Mouse (Mus musculus) kidney, embryonic 14.5 days (tissue): ENCODE results near the gene Luc7l2. TPM values are rescaled to one million over a fixed set of nuclear protein-coding genes. Genes with fewer than 3 reads are reported as not detected.

Source experiments
- ATAC-seq: fragments of 200-750 bp; cut with Nextera tagmentation; 2 replicates; pipeline ENCODE4 v1.8.0; 2017; ENCODE audit warnings: moderate number of reproducible peaks, mild to moderate bottlenecking, moderate TSS enrichment, moderate library complexity; ENCODE audit not compliant: low FRiP score, low TSS enrichment
- H3K27ac ChIP-seq: fragments of 300-500 bp; sonication (generic); 2 replicates; pipeline ENCODE4 v1.5.1; 2014; ENCODE audit warnings: low read depth, mild to moderate bottlenecking, low read length, moderate library complexity, mixed read lengths
- H3K27me3 ChIP-seq: fragments of 300-500 bp; sonication (generic); 2 replicates; pipeline ENCODE4 v1.6.1; 2014; ENCODE audit warnings: mild to moderate bottlenecking, low read length; ENCODE audit not compliant: control insufficient read depth, insufficient read depth
- H3K36me3 ChIP-seq: fragments of 300-500 bp; sonication (generic); 2 replicates; pipeline ENCODE4 v1.6.1; 2014; ENCODE audit warnings: low read length, mixed read lengths; ENCODE audit not compliant: control insufficient read depth, insufficient read depth
- H3K4me1 ChIP-seq: fragments of 300-500 bp; sonication (generic); 2 replicates; pipeline ENCODE4 v1.6.1; 2014; ENCODE audit warnings: low read length, mixed read lengths; ENCODE audit not compliant: control insufficient read depth, insufficient read depth
- H3K4me2 ChIP-seq: fragments of 300-500 bp; sonication (generic); replicated peaks from 2 replicates; pipeline ENCODE4 v1.6.1; 2014; ENCODE audit warnings: low read depth, mild to moderate bottlenecking, low read length
- H3K4me3 ChIP-seq: fragments of 300-500 bp; sonication (generic); 2 replicates; pipeline ENCODE4 v1.5.1; 2014; ENCODE audit warnings: mild to moderate bottlenecking, low read length
- H3K9ac ChIP-seq: fragments of 300-500 bp; sonication (generic); 2 replicates; pipeline ENCODE4 v1.6.1; 2014; ENCODE audit warnings: low read depth, mild to moderate bottlenecking, low read length, moderate library complexity
- H3K9me3 ChIP-seq: fragments of 300-500 bp; sonication (generic); 2 replicates; pipeline ENCODE4 v1.6.1; 2016; ENCODE audit warnings: low read length; ENCODE audit not compliant: control insufficient read depth
- WGBS: fragments of 180-500 bp; shearing (Covaris S2); extraction: QIAGEN DNeasy Blood & Tissue Kit; methylation state at CpG from one replicate; pipeline ENCODE4 v1.1.7; 2014; 5-methylcytosine and 5-hydroxymethylcytosine counted together
- polyA plus RNA-seq: library from polyadenylated mRNA; unstranded; fragments of >200 nt; fragmentation: Nextera tagmentation; extraction: Ambion mirVana; gene quantifications from 2 replicates; pipeline ENCODE4 v1.2.1, GENCODE M21; 2014

Luc7l2 gene
- polyA plus RNA-seq, 1 experiment from 2014 or later: 61.1 TPM

- peaks cover 5% of the 10 kb centered on the region; the same call in 1 of the 2 replicates for H3K9me3 ChIP-seq
- ATAC-seq: no peak
- no peak overlapping the region for H3K9ac ChIP-seq
- no peak overlapping the region for H3K4me3 ChIP-seq
- WGBS: 86% methylated on average over 1 of the region's 1 CpGs
- no peak overlapping the region for H3K4me2 ChIP-seq
- no peak overlapping the region for H3K27ac ChIP-seq
- H3K27me3 ChIP-seq: no peaks in the 10 kb centered on the region
- peaks cover 21% of the 10 kb centered on the region for H3K36me3 ChIP-seq
- no peaks in the 10 kb centered on the region for H3K4me1 ChIP-seq
These were observed 71.3 kb downstream of the Luc7l2 start for GRCm38 (mm10) chr6:38622406-38622805.

- ATAC-seq: no peak
- H3K9ac ChIP-seq: no peak overlapping the region
- H3K36me3 ChIP-seq: peaks cover 12% of the 10 kb centered on the region
- no peaks in the 10 kb centered on the region for H3K27me3 ChIP-seq
- 88% methylated on average over 2 of the region's 2 CpGs for WGBS
- H3K4me2 ChIP-seq: no peak overlapping the region
- no peak overlapping the region for H3K4me3 ChIP-seq
- H3K27ac ChIP-seq: no peak overlapping the region
- H3K9me3 ChIP-seq: no peaks in the 10 kb centered on the region
- no peaks in the 10 kb centered on the region for H3K4me1 ChIP-seq
These were observed 72.3 kb downstream of the Luc7l2 start for GRCm38 (mm10) chr6:38623457-38623856.

DNA sequence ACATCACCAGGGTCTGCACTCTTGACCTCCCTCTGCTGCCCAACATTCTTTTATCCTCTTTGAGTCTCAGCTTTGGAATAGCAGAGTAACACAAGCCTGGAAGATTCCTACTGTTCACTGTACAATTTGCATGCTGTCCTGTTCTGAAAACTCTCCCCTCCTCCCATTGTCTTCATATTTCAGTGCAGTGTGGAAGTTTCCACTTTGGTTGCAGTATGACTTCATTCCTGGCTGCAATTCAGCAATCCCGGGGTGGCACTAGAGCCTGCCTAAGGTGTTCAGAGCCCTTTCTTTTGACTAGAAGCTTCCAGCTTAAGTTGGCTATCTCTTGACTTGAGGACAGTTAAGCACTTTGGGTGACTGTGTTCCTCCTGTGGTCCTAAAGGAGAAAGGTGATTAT lies 73.3 kb downstream of the Luc7l2 start:
- Histone ChIP-seq H3K4me3 (no peak overlapping the region), H3K27me3 (no peaks in the 10 kb centered on the region), H3K4me2 (no peak overlapping the region), H3K4me1 (no peaks in the 10 kb centered on the region), H3K36me3 (peaks cover 9% of the 10 kb centered on the region), H3K27ac (no peak overlapping the region), H3K9me3 (no peaks in the 10 kb centered on the region), H3K9ac (no peak overlapping the region)
- 82% methylated on average over 1 of the region's 1 CpGs for WGBS
- ATAC-seq: no peak

GRCm38 (mm10) chr6:38626086-38626485 lies 75.0 kb downstream of the Luc7l2 start:
- Histone ChIP-seq H3K4me1 (no peaks in the 10 kb centered on the region), H3K9me3 (no peaks in the 10 kb centered on the region), H3K9ac (no peak overlapping the region), H3K36me3 (peaks cover 3% of the 10 kb centered on the region; the same call in 1 of the 2 replicates), H3K4me3 (no peak overlapping the region), H3K27me3 (no peaks in the 10 kb centered on the region), H3K4me2 (no peak overlapping the region), H3K27ac (no peak overlapping the region)
- ATAC-seq: no peak
- WGBS: 93% methylated on average over 5 of the region's 5 CpGs

DNA sequence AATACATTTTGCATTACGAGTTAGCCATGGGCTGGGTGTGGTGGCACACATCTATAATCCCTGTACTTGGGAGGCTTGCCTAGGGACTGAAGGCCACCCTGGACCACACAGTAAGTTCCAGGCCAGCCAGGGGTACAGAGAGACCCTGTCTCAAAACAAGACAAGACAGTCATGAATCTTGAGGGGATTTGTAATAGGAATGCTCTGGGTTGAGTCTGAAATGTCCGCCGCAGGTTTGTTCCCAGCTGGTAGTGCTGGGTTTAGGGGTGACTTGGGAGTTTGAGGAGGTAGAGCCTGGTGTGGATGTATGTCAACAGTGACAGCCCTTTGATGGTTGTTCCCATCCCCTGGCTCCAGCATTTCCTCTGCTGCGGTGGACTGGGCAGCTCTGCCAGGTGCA lies 75.9 kb downstream of the Luc7l2 start:
- WGBS: 93% methylated on average over 4 of the region's 4 CpGs
- Histone ChIP-seq H3K9me3 (no peaks in the 10 kb centered on the region), H3K4me2 (no peak overlapping the region), H3K36me3 (no peaks in the 10 kb centered on the region), H3K27ac (no peak overlapping the region), H3K9ac (no peak overlapping the region), H3K27me3 (no peaks in the 10 kb centered on the region), H3K4me3 (no peak overlapping the region), H3K4me1 (no peaks in the 10 kb centered on the region)
- no peak for ATAC-seq

DNA sequence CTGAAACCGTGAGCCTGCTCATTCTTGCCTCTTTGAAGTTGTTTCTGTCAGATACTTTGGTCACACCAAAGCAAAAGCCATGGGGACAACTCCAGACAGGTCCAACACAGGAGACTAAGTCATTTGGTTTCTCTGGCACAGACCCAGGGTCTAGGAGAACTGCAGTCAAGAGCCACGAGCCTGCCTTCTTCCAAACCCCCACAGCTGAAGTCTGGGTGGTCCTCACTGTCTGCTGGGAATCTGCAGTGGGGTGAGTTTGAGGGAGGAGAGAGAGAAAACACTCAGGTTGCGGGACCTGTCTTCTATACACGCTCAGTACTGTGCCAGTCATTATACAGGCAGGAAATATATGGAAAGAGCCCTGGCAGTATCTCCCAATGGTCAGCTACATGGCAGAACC lies 76.4 kb downstream of the Luc7l2 start:
- Histone ChIP-seq H3K36me3 (no peaks in the 10 kb centered on the region), H3K4me1 (no peaks in the 10 kb centered on the region), H3K27ac (no peak overlapping the region), H3K9ac (no peak overlapping the region), H3K9me3 (no peaks in the 10 kb centered on the region), H3K27me3 (no peaks in the 10 kb centered on the region), H3K4me3 (no peak overlapping the region), H3K4me2 (no peak overlapping the region)
- WGBS: 81% methylated on average over 4 of the region's 4 CpGs
- ATAC-seq: no peak

DNA sequence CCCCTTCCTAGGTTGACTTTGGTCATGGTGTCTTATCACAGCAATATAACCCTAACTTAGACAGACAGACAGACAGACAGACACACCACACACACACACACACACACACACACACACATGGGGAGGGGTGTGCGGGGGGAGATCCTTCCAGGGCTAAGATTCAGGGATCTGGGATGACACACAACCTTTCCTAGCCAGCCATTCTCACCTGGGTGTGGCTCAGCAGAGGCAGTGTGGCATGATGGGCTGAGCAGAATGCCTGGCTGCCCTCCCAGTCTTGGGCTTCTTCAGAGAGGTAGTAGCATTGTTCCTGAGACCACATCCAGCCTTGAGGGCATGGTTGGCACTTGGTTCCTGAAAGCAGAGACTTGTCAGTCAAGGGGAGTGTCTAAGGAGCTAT lies 78.4 kb downstream of the Luc7l2 start:
- Histone ChIP-seq H3K4me3 (no peak overlapping the region), H3K36me3 (no peaks in the 10 kb centered on the region), H3K9ac (no peak overlapping the region), H3K4me1 (no peaks in the 10 kb centered on the region), H3K4me2 (no peak overlapping the region), H3K27me3 (peaks cover 14% of the 10 kb centered on the region), H3K9me3 (no peaks in the 10 kb centered on the region), H3K27ac (no peak overlapping the region)
- WGBS: 94% methylated on average over 1 of the region's 1 CpGs
- no peak for ATAC-seq

DNA sequence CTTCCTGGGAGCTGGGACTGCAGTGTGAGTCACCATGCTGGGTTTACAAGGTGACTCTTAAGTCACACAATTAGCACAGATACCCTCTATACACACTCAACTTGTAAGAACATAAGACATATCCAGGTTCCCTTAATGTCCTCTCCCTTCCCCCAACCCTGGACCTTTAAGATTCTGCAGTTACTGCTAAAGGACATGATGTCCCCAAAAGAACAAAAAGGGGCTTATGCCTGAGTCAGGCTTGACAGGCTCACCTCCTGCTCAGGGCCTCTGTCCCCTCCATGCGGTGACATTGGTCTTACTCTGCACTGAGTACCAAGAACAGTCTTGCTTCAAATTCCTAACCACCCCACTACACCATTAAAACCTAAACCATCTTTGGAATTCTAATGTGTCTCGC lies 81.7 kb downstream of the Luc7l2 start:
- Histone ChIP-seq H3K9ac (no peak overlapping the region), H3K4me1 (peaks cover 5% of the 10 kb centered on the region; the same call in 1 of the 2 replicates), H3K36me3 (no peaks in the 10 kb centered on the region), H3K27me3 (peaks cover 38% of the 10 kb centered on the region), H3K27ac (no peak overlapping the region), H3K4me2 (no peak overlapping the region), H3K9me3 (no peaks in the 10 kb centered on the region), H3K4me3 (no peak overlapping the region)
- no peak for ATAC-seq
- 78% methylated on average over 2 of the region's 2 CpGs for WGBS

DNA sequence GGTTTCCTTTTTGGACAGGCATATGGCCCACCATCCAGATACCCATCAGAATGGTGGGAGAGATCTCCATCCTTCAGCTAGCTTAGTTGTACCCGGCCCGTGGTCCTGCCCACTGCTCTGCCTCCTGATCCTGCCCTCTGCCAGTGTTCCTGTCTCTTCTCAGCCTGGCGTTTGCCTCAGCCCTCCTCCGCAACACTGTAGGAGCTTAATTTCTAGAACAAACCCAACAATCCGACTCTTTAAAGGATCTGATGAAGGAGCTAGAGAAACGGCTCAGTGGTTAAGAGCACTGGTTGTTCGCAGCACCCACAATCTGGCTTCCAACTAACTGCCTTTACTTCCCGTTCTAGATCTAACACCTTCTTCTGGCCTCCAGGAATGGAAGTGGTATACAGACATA lies 83.3 kb downstream of the Luc7l2 start:
- H3K4me2 ChIP-seq: no peak overlapping the region
- no peaks in the 10 kb centered on the region for H3K9me3 ChIP-seq
- H3K36me3 ChIP-seq: no peaks in the 10 kb centered on the region
- no peak for ATAC-seq
- H3K4me1 ChIP-seq: peaks cover 5% of the 10 kb centered on the region; the same call in 1 of the 2 replicates
- WGBS: 77% methylated on average over 8 of the region's 8 CpGs
- no peak overlapping the region for H3K9ac ChIP-seq
- no peak overlapping the region for H3K4me3 ChIP-seq
- H3K27me3 ChIP-seq: peaks cover 50% of the 10 kb centered on the region
- H3K27ac ChIP-seq: no peak overlapping the region
